Mouse (Mus musculus): ENCODE data around the gene Psmc3. TPM values are rescaled to one million over a fixed set of nuclear protein-coding genes. Genes with fewer than 3 reads are reported as not detected.

Gene Psmc3
- polyA plus RNA-seq (2017; shearing (Covaris generic)): 100 to 1,000 TPM; 257 to 287 TPM

GRCm38 (mm10) chr2:91053934-91054382 lies at the start of gene Psmc3:
Gene Psmc3 (plus strand): TSS chr2:91054009.

GRCm38 (mm10) chr2:91035385-91035784 lies 18.4 kb upstream of the Psmc3 start, which contains the start of gene Rapsn:
Gene Rapsn (plus strand): TSS chr2:91035620.

GRCm38 (mm10) chr2:91070076-91070800 lies 16.4 kb downstream of the Psmc3 start, which contains the start of gene Slc39a13:
Gene Slc39a13 (minus strand): TSS chr2:91070417.

GRCm38 (mm10) chr2:91081775-91082695 lies 28.2 kb downstream of the Psmc3 start, which contains the start of gene Spi1:
Gene Spi1 (plus strand): TSS chr2:91082390.

Other genes with a start within 250 kb of the Psmc3 start
- gene Mtch2, start 206.9 kb upstream of the Psmc3 start, polyA plus RNA-seq (2017; shearing (Covaris generic)): 100 to 1,000 TPM; 127 to 133 TPM
- gene C1qtnf4, start 168.1 kb upstream of the Psmc3 start, polyA plus RNA-seq (2017; shearing (Covaris generic)): 1 to 10 TPM; 3.4 to 3.8 TPM
- 10 to 100 TPM; 42.4 to 45.3 TPM for gene Kbtbd4, start 149.3 kb upstream of the Psmc3 start, polyA plus RNA-seq (2017; shearing (Covaris generic))
- gene Ndufs3, start 149.2 kb upstream of the Psmc3 start, polyA plus RNA-seq (2017; shearing (Covaris generic)): 100 to 1,000 TPM; 159 to 167 TPM
- gene Celf1, start 113.6 kb upstream of the Psmc3 start, polyA plus RNA-seq (2017; shearing (Covaris generic)): 100 to 1,000 TPM in 1 of 2 experiments, 10 to 100 TPM in 1; 92.0 to 111 TPM
- gene Rapsn, start 18.4 kb upstream of the Psmc3 start, polyA plus RNA-seq (2017; shearing (Covaris generic)): 1 to 10 TPM; 1.2 to 9.4 TPM
- 10 to 100 TPM; 45.1 to 53.8 TPM for gene Slc39a13, start 16.4 kb downstream of the Psmc3 start, polyA plus RNA-seq (2017; shearing (Covaris generic))
- 1 to 10 TPM in 1 of 2 experiments, under 1 TPM in 1; 0.53 to 5.9 TPM for gene Spi1, start 28.4 kb downstream of the Psmc3 start, polyA plus RNA-seq (2017; shearing (Covaris generic))
- under 1 TPM; 0.13 to 0.82 TPM for gene Mybpc3, start 64.1 kb downstream of the Psmc3 start, polyA plus RNA-seq (2017; shearing (Covaris generic))
- 100 to 1,000 TPM; 117 to 151 TPM for gene Madd, start 129.8 kb downstream of the Psmc3 start, polyA plus RNA-seq (2017; shearing (Covaris generic))
- gene Nr1h3, start 148.8 kb downstream of the Psmc3 start, polyA plus RNA-seq (2017; shearing (Covaris generic)): 1 to 10 TPM in 1 of 2 experiments, under 1 TPM in 1; 0.27 to 2.1 TPM
- 10 to 100 TPM; 18.0 to 19.7 TPM for gene Acp2, start 148.9 kb downstream of the Psmc3 start, polyA plus RNA-seq (2017; shearing (Covaris generic))
- gene Ddb2, start 183.0 kb downstream of the Psmc3 start, polyA plus RNA-seq (2017; shearing (Covaris generic)): 10 to 100 TPM; 78.2 to 90.7 TPM
- gene Pacsin3, start 201.9 kb downstream of the Psmc3 start, polyA plus RNA-seq (2017; shearing (Covaris generic)): 1 to 10 TPM; 1.4 to 1.9 TPM
- 100 to 1,000 TPM; 109 to 121 TPM for gene Arfgap2, start 211.0 kb downstream of the Psmc3 start, polyA plus RNA-seq (2017; shearing (Covaris generic))